Mouse (Mus musculus) kidney, adult 18-20 months (tissue): ENCODE results near the gene Myadml2.

ENCODE experiments used
- DNase-seq: peaks from one replicate; pipeline ENCODE4 v3.0.0; 2021

Gene Myadml2

GRCm38 (mm10) chr11:120660301-120661075 lies 12.5 kb upstream of the Myadml2 start:
- peak; percentile 64 for DNase-seq

- peak; percentile 62 for DNase-seq
Measured at GRCm38 (mm10) chr11:120659509-120660300, 11.7 kb upstream of the Myadml2 start.

- DNase-seq: peak; percentile 88
Measured at GRCm38 (mm10) chr11:120658876-120659410, 11.0 kb upstream of the Myadml2 start.

- DNase-seq: peak; percentile 51
Measured at GRCm38 (mm10) chr11:120657301-120657700, 9.3 kb upstream of the Myadml2 start.

GRCm38 (mm10) chr11:120654741-120655140 lies 6.8 kb upstream of the Myadml2 start:
- DNase-seq: no peak

- no peak for DNase-seq
Measured at GRCm38 (mm10) chr11:120651872-120652271, 3.9 kb upstream of the Myadml2 start.

GRCm38 (mm10) chr11:120647047-120647830 lies 719 bp downstream of the Myadml2 start:
- no peak for DNase-seq

- peak; percentile 93 for DNase-seq
Measured at GRCm38 (mm10) chr11:120643601-120643987, 4.4 kb downstream of the Myadml2 start, which contains the start of gene Pycr1. Pycr1 (minus strand) TSS chr11:120643769.

GRCm38 (mm10) chr11:120642939-120643600 lies 4.9 kb downstream of the Myadml2 start:
- no peak for DNase-seq

- DNase-seq: no peak
Measured at GRCm38 (mm10) chr11:120641869-120642268, 6.1 kb downstream of the Myadml2 start.

- DNase-seq: no peak
Measured at GRCm38 (mm10) chr11:120641255-120641654, 6.7 kb downstream of the Myadml2 start.

- DNase-seq: no peak
Measured at GRCm38 (mm10) chr11:120634810-120635209, 13.1 kb downstream of the Myadml2 start.

- DNase-seq: peak; percentile 93
Measured at GRCm38 (mm10) chr11:120633520-120634343, 14.2 kb downstream of the Myadml2 start, which contains the start of gene Mafg. Mafg (minus strand) TSS chr11:120633600.

- peak; percentile 85 for DNase-seq
Measured at GRCm38 (mm10) chr11:120632559-120633519, 15.1 kb downstream of the Myadml2 start.

GRCm38 (mm10) chr11:120631726-120632448 lies 16.1 kb downstream of the Myadml2 start:
- peak; percentile 43 for DNase-seq

- DNase-seq: peak; percentile 54
Measured at GRCm38 (mm10) chr11:120630881-120631725, 16.9 kb downstream of the Myadml2 start.

GRCm38 (mm10) chr11:120630401-120630871 lies 17.5 kb downstream of the Myadml2 start:
- peak; percentile 78 for DNase-seq

GRCm38 (mm10) chr11:120629911-120630310 lies 18.0 kb downstream of the Myadml2 start:
- peak; percentile 72 for DNase-seq
